Mouse (Mus musculus) stomach, postnatal 0 days (tissue): ENCODE results near the gene Apobec3. TPM values are rescaled to one million over a fixed set of nuclear protein-coding genes. Genes with fewer than 3 reads are reported as not detected.
"Not testable (repeated sequence)": the region's sequence is repeated elsewhere in the genome, so short reads cannot be mapped to it uniquely, and the experiment has no call there.

ENCODE experiments used
- ATAC-seq: fragments of 200-750 bp; cut with Nextera tagmentation; 2 replicates; pipeline ENCODE4 v1.8.0; 2017; ENCODE audit not compliant: low FRiP score, low TSS enrichment
- DNase-seq: peaks from one replicate; pipeline ENCODE4 v3.0.0-alpha.2; 2016; ENCODE audit warnings: low spot score
- H3K27ac ChIP-seq: fragments of 300-500 bp; sonication (generic); replicated peaks from 2 replicates; pipeline ENCODE4 v1.5.1; 2014; ENCODE audit warnings: mild to moderate bottlenecking, control low read depth
- H3K27me3 ChIP-seq: fragments of 300-500 bp; sonication (generic); 2 replicates; pipeline ENCODE4 v1.6.1; 2014; ENCODE audit warnings: low read length; ENCODE audit not compliant: control insufficient read depth, insufficient read depth
- H3K36me3 ChIP-seq: fragments of 300-500 bp; sonication (generic); 2 replicates; pipeline ENCODE4 v1.6.1; 2014; ENCODE audit warnings: low read length, mixed read lengths; ENCODE audit not compliant: control insufficient read depth, insufficient read depth
- H3K4me1 ChIP-seq: fragments of 300-500 bp; sonication (generic); replicated peaks from 2 replicates; pipeline ENCODE4 v1.6.1; 2014; ENCODE audit warnings: antibody characterized with exemption; ENCODE audit not compliant: control insufficient read depth, insufficient read depth
- H3K4me2 ChIP-seq: fragments of 300-500 bp; sonication (generic); replicated peaks from 2 replicates; pipeline ENCODE4 v1.6.1; 2014; ENCODE audit warnings: low read depth, mild to moderate bottlenecking, control low read depth, moderate library complexity
- H3K4me3 ChIP-seq: fragments of 300-500 bp; sonication (generic); 2 replicates; pipeline ENCODE4 v1.5.1; 2014; ENCODE audit warnings: low read depth, low read length, control low read depth
- H3K9ac ChIP-seq: fragments of 300-500 bp; sonication (generic); 2 replicates; pipeline ENCODE4 v1.6.1; 2014; ENCODE audit warnings: mild to moderate bottlenecking, low read length, control low read depth, mixed read lengths
- H3K9me3 ChIP-seq: fragments of 300-500 bp; sonication (generic); 2 replicates; pipeline ENCODE4 v1.6.1; 2016; ENCODE audit warnings: low read length; ENCODE audit not compliant: control insufficient read depth
- CTCF ChIP-seq: IDR thresholded peaks from 2 replicates; pipeline ENCODE4 v1.5.1; 2016; ENCODE audit warnings: antibody characterized with exemption, low read depth, mild to moderate bottlenecking, moderate library complexity
- EP300 ChIP-seq: optimal IDR thresholded peaks from 2 replicates; pipeline ENCODE3; 2016; ENCODE audit warnings: antibody characterized with exemption
- WGBS: fragments of 180-500 bp; shearing (Covaris S2); extraction: QIAGEN DNeasy Blood & Tissue Kit; methylation state at CpG from one replicate; pipeline ENCODE4 v1.1.7; 2014; 5-methylcytosine and 5-hydroxymethylcytosine counted together
- polyA plus RNA-seq: library from polyadenylated mRNA; unstranded; fragments of >200 nt; fragmentation: Nextera tagmentation; extraction: Ambion mirVana; gene quantifications from 2 replicates; pipeline ENCODE4 v1.2.1, GENCODE M21; 2015

Apobec3 gene
- polyA plus RNA-seq, 1 experiment from 2014 or later, result 18.5 TPM

GRCm38 (mm10) chr15:79939020-79939419 is 47.6 kb downstream of the Apobec3 start:
- TF ChIP-seq EP300 (no peak), CTCF (no peak)
- Histone ChIP-seq H3K9ac (no peak overlapping the region), H3K9me3 (no peaks in the 10 kb centered on the region), H3K27ac (no peak overlapping the region), H3K36me3 (no peaks in the 10 kb centered on the region), H3K27me3 (no peaks in the 10 kb centered on the region), H3K4me2 (no peak overlapping the region), H3K4me3 (no peak overlapping the region), H3K4me1 (no peaks in the 10 kb centered on the region)
- no peak for DNase-seq
- ATAC-seq, result no peak
- 90% methylated on average over 12 of the region's 12 CpGs for WGBS

GRCm38 (mm10) chr15:79939501-79939900 is 48.0 kb downstream of the Apobec3 start:
- not testable (repeated sequence) for H3K4me2 ChIP-seq, H3K9me3 ChIP-seq, ATAC-seq, H3K27ac ChIP-seq, H3K27me3 ChIP-seq, H3K4me3 ChIP-seq, H3K9ac ChIP-seq, DNase-seq, H3K36me3 ChIP-seq, H3K4me1 ChIP-seq
- 70% methylated on average over 5 of the region's 7 CpGs for WGBS

- no peak for DNase-seq
- no peak overlapping the region for H3K27ac ChIP-seq
- 83% methylated on average over 16 of the region's 16 CpGs for WGBS
- no peaks in the 10 kb centered on the region for H3K36me3 ChIP-seq
- no peaks in the 10 kb centered on the region for H3K9me3 ChIP-seq
- no peaks in the 10 kb centered on the region for H3K27me3 ChIP-seq
- no peak overlapping the region for H3K9ac ChIP-seq
- no peak overlapping the region for H3K4me2 ChIP-seq
- no peak for TF ChIP-seq EP300
- no peak for TF ChIP-seq CTCF
- H3K4me3 ChIP-seq, result no peak overlapping the region
- H3K4me1 ChIP-seq, result no peaks in the 10 kb centered on the region
- no peak for ATAC-seq
Observed at GRCm38 (mm10) chr15:79939913-79940312, 48.5 kb downstream of the Apobec3 start.

GRCm38 (mm10) chr15:79940932-79941331 is 49.5 kb downstream of the Apobec3 start:
- no peak overlapping the region for H3K9ac ChIP-seq
- peak; percentile 91 for TF ChIP-seq CTCF
- no peak for TF ChIP-seq EP300
- no peaks in the 10 kb centered on the region for H3K4me1 ChIP-seq
- ATAC-seq, result peak; percentile 46; the same call in 1 of the 2 replicates
- no peaks in the 10 kb centered on the region for H3K9me3 ChIP-seq
- no peak overlapping the region for H3K4me2 ChIP-seq
- no peak overlapping the region for H3K27ac ChIP-seq
- no peaks in the 10 kb centered on the region for H3K36me3 ChIP-seq
- no peak for DNase-seq
- no peaks in the 10 kb centered on the region for H3K27me3 ChIP-seq
- 17% methylated on average over 8 of the region's 8 CpGs for WGBS
- no peak overlapping the region for H3K4me3 ChIP-seq

GRCm38 (mm10) chr15:79942541-79942940 is 51.1 kb downstream of the Apobec3 start:
- no peak overlapping the region for H3K4me2 ChIP-seq
- no peaks in the 10 kb centered on the region for H3K36me3 ChIP-seq
- WGBS, result 87% methylated on average over 6 of the region's 6 CpGs
- H3K27me3 ChIP-seq, result no peaks in the 10 kb centered on the region
- H3K4me1 ChIP-seq, result no peaks in the 10 kb centered on the region
- ATAC-seq (no peak), DNase-seq (no peak)
- H3K9ac ChIP-seq, result no peak overlapping the region
- TF ChIP-seq CTCF, result no peak
- TF ChIP-seq EP300, result no peak
- no peaks in the 10 kb centered on the region for H3K9me3 ChIP-seq
- H3K27ac ChIP-seq, result no peak overlapping the region
- no peak overlapping the region for H3K4me3 ChIP-seq

- no peaks in the 10 kb centered on the region for H3K4me1 ChIP-seq
- H3K27me3 ChIP-seq, result no peaks in the 10 kb centered on the region
- H3K4me3 ChIP-seq, result no peak overlapping the region
- no peak overlapping the region for H3K4me2 ChIP-seq
- no peak overlapping the region for H3K9ac ChIP-seq
- 82% methylated on average over 3 of the region's 3 CpGs for WGBS
- no peak overlapping the region for H3K27ac ChIP-seq
- no peaks in the 10 kb centered on the region for H3K9me3 ChIP-seq
- no peak for TF ChIP-seq CTCF
- TF ChIP-seq EP300, result no peak
- no peak for DNase-seq
- no peak for ATAC-seq
- no peaks in the 10 kb centered on the region for H3K36me3 ChIP-seq
Observed at GRCm38 (mm10) chr15:79943584-79943983, 52.1 kb downstream of the Apobec3 start.
